Mouse (Mus musculus): ENCODE results near the gene Tdp2. TPM values are rescaled to one million over a fixed set of nuclear protein-coding genes. Genes with fewer than 3 reads are reported as not detected.

Gene Tdp2
- polyA plus RNA-seq, 2 experiments from 2014 or later = 17.6 to 19.8 TPM

DNA sequence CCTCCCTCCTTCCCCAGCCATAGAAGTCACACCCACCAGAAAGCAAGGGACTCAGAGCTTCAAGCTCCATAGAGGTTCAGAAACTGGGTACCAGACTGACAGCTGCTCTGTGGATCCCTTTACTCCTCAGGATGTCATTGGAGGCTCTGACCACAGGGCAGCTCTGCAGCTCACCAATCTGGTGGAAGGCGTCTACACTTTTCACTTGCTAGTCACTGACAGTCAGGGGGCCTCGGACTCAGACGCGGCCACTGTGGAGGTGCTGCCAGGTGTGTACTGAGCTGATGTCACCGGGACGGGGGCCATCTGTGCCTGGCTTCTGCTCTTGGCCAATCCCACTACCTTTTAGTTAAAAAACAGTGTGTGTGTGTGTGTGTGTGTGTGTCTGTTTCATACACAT, 50.9 kb downstream of the Tdp2 start:
- no peak for ATAC-seq

DNA sequence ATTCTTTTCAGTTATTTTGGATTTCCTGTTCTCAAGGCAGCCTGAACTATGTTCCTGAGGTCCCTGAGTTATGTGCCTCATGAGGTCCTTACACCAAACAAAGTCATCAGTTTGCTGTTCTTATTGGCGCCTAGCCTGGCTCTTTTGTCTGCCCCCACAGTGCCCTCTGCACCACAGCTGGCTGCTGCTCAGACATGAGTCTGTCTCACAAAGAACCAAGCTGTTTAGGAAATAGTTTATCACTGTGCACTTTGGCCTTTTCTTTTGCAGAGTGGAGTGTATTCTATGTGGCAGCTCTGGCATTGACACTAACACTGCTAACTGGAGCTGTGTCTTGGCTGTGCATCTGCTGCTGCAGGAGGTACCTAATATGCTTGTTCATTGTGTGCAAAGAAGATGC, 58.1 kb downstream of the Tdp2 start:
- ATAC-seq = no peak

Other genes with a start within 250 kb of the Tdp2 start
- gene Ripor2, start 249.5 kb upstream of the Tdp2 start, polyA plus RNA-seq (2017; shearing (Covaris generic)) = 100 to 1,000 TPM; 228 to 281 TPM
- gene Armh2, start 90.4 kb upstream of the Tdp2 start, polyA plus RNA-seq (2017; shearing (Covaris generic)) = under 1 TPM in 1 of 2 experiments, not detected in 1; 0.38 TPM
- 10 to 100 TPM; 26.7 to 30.0 TPM for gene Gmnn, start 69.8 kb upstream of the Tdp2 start, polyA plus RNA-seq (2017; shearing (Covaris generic))
- 10 to 100 TPM; 24.0 to 51.6 TPM for gene BC005537, start 30.0 kb upstream of the Tdp2 start, polyA plus RNA-seq (2017; shearing (Covaris generic))
- 10 to 100 TPM; 59.1 to 69.9 TPM for gene Acot13, start 139 bp upstream of the Tdp2 start, polyA plus RNA-seq (2017; shearing (Covaris generic))
- gene D130043K22Rik, start 13.5 kb downstream of the Tdp2 start, polyA plus RNA-seq (2017; shearing (Covaris generic)) = 1 to 10 TPM in 1 of 2 experiments, under 1 TPM in 1; 0.19 to 1.7 TPM
- under 1 TPM; 0.31 to 0.34 TPM for gene Aldh5a1, start 106.0 kb downstream of the Tdp2 start, polyA plus RNA-seq (2017; shearing (Covaris generic))
- 1 to 10 TPM; 1.9 to 4.5 TPM for gene Gpld1, start 111.5 kb downstream of the Tdp2 start, polyA plus RNA-seq (2017; shearing (Covaris generic))
- gene Mrs2, start 188.7 kb downstream of the Tdp2 start, polyA plus RNA-seq (2017; shearing (Covaris generic)) = 1 to 10 TPM; 4.9 to 5.1 TPM
- not detected for gene Dcdc2a, start 224.3 kb downstream of the Tdp2 start, polyA plus RNA-seq (2017; shearing (Covaris generic))